Mouse (Mus musculus) pancreas, adult 10 weeks (tissue): ENCODE measurements around the gene Fam187b. TPM values are rescaled to one million over a fixed set of nuclear protein-coding genes. Genes with fewer than 3 reads are reported as not detected.

Experiments
- polyA plus RNA-seq: library from polyadenylated mRNA; stranded (reverse); fragments of 350-450 nt; fragmentation: Illumina TruSeq; extraction: RNeasy Lipid Tissue Mini Kit (QIAGEN cat#74804); gene quantifications from one replicate; pipeline ENCODE4 v1.2.3, GENCODE M21; 2015; ENCODE audit warnings: low read depth, low replicate concordance; ENCODE audit not compliant: insufficient read depth

Fam187b gene
- polyA plus RNA-seq: 3.6 TPM

GRCm38 (mm10) chr7:30973501-30974289, at the start of gene Fam187b:
Gene Fam187b (plus strand): TSS chr7:30973790.

DNA sequence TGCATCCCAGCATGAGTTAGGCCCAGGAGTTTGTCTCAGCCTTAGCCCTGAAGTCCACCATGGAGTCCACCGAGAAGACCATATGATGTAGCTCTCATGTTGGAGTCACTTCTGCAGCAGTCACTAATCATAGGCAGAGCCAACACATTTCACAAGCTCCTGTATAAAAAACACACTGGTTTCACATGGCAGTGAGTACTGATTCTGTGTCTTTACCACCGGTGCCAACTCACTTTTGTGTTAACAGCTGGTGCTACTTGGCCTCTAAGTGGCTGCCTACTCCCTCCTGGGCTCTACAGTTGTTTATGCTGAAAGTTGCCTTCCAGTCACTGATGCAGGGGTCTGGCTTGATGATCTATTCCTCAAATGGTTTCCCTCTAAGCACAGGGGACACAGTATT, 49.0 kb upstream of the Fam187b start, which contains the start of gene Hamp2:
Gene Hamp2, minus strand, starts transcription at position 101 of the 400 bp plus-strand sequence.

GRCm38 (mm10) chr7:30943909-30944635, 29.5 kb upstream of the Fam187b start, which contains the start of gene Hamp:
Gene Hamp (minus strand): TSS chr7:30944032.

DNA sequence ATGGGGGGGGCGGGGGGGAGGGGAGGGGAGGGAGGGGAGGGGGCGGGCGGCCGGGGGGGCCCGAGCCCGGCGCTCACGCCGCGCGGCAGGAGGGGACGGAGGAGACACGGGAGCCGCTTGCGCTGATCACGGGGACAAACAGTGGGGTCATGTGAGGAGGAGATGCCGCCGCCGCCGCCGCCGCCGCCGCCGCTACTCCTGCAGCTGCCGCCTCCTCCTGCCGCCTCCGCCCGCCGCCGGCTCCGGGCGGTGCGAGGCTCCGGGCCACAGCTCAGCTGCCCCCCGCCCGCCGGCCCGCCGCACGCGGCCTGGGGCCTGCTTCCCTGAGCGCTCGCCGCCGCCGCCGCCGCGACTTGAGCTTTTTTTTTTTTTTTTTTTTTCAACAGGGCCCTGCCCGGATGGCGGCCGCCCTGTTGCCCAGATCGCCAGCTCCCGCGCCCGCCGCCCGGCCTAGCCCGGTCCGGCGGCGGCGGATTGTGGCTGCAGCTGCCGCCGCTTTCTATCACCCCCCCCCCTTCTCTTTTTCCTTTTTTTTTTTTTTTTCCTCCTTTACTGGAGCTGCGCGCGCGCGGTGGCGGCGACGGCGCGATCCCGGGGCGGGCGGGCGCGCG, 16.7 kb upstream of the Fam187b start, which contains the start of gene Usf2:
Gene Usf2, minus strand, starts transcription at position 48 of the 611 bp plus-strand sequence.

GRCm38 (mm10) chr7:30973251-30973500, 414 bp upstream of the Fam187b start, which contains the start of gene Lsr:
Gene Lsr (minus strand): TSS chr7:30973464.

Other genes with a start within 250 kb of the Fam187b start
- gene Tmem147, start 244.2 kb upstream of the Fam187b start, polyA plus RNA-seq: 89.1 TPM
- gene Gapdhs, start 230.1 kb upstream of the Fam187b start, polyA plus RNA-seq: not detected
- gene Sbsn, start 222.3 kb upstream of the Fam187b start, polyA plus RNA-seq: 11.2 TPM
- gene Dmkn, start 210.0 kb upstream of the Fam187b start, polyA plus RNA-seq: 10.9 TPM
- gene Krtdap, start 185.9 kb upstream of the Fam187b start, polyA plus RNA-seq: not detected
- gene Ffar2, start 150.0 kb upstream of the Fam187b start, polyA plus RNA-seq: 1.1 TPM
- gene Ffar3, start 117.6 kb upstream of the Fam187b start, polyA plus RNA-seq: 1.0 TPM
- gene Ffar1, start 112.2 kb upstream of the Fam187b start, polyA plus RNA-seq: 2.4 TPM
- 0.94 TPM for gene Cd22, start 93.4 kb upstream of the Fam187b start, polyA plus RNA-seq
- not detected for gene Mag, start 58.9 kb upstream of the Fam187b start, polyA plus RNA-seq
- 330 TPM for gene Hamp2, start 49.1 kb upstream of the Fam187b start, polyA plus RNA-seq
- gene Hamp, start 29.8 kb upstream of the Fam187b start, polyA plus RNA-seq: not detected
- 32.1 TPM for gene Usf2, start 17.0 kb upstream of the Fam187b start, polyA plus RNA-seq
- 15.2 TPM for gene Lsr, start 326 bp upstream of the Fam187b start, polyA plus RNA-seq
- 33.2 TPM for gene Fxyd5, start 68.7 kb downstream of the Fam187b start, polyA plus RNA-seq
- 1.9 TPM for gene Fxyd7, start 77.7 kb downstream of the Fam187b start, polyA plus RNA-seq
- 128 TPM for gene Fxyd1, start 83.4 kb downstream of the Fam187b start, polyA plus RNA-seq
- gene Lgi4, start 85.6 kb downstream of the Fam187b start, polyA plus RNA-seq: 2.7 TPM
- gene Fxyd3, start 102.9 kb downstream of the Fam187b start, polyA plus RNA-seq: 60.2 TPM
- gene Hpn, start 141.5 kb downstream of the Fam187b start, polyA plus RNA-seq: 44.6 TPM
- 5.7 TPM for gene Scn1b, start 153.2 kb downstream of the Fam187b start, polyA plus RNA-seq
- 85.3 TPM for gene Gramd1a, start 182.1 kb downstream of the Fam187b start, polyA plus RNA-seq